Mouse (Mus musculus): ENCODE results near the gene Emc7.

DNA sequence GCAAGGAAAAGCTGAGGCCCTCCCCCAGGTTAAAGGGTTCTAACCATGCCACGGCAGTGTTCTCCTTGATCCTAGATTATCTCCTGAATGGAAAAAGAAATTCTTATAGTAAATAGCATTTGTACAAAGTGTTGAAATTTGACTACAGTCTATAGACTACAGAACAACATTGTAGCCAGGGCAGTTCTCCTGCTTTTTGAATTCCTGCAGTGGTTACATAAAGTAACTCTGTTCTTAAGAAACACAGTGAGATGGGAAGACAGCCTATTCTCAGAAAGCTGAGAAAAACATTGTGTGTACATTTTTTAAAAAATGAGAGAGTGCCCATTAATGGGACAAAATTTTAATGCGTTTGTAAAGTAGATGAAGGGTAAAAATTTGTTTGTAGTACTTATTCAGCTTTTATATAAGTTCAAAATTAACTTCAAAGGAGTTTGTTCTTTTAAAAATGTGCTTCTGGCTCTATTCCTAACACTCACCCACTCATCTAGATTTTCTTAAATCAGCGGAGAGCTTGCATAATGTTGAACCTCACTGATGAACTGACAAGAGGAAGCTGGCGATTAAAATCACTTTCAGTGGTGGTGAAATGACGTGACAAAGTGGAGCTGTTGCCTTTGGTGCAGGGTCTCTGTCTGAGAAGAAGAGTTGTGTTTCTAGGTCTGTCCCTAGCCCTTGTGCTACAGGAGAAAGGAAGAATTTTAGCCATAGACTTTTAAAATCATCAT, 20.4 kb downstream of the Emc7 start:
- no peak for TF ChIP-seq CTCF (IDR thresholded peaks at IDR 0.05; ENCODE audit: borderline replicate concordance, extremely low read depth, insufficient read depth, insufficient read length)
- no peak for TF ChIP-seq POLR2A (IDR thresholded peaks at IDR 0.05; ENCODE audit: borderline replicate concordance, extremely low read depth, insufficient read depth, insufficient read length, poor library complexity, severe bottlenecking)

All from brain, embryonic 14.5 days (tissue).